Mouse (Mus musculus) B cell, adult 67 days (primary cell): ENCODE results near the gene Pcp4. TPM values are rescaled to one million over a fixed set of nuclear protein-coding genes. Genes with fewer than 3 reads are reported as not detected.

Experiments used
- total RNA-seq, 2 experiments: library from RNA; stranded (reverse); gene quantifications; 4 replicates each; pipeline ENCODE4 v1.2.4; 2023

The Pcp4 gene
- total RNA-seq = 10 to 100 TPM; 44.7 to 48.8 TPM

GRCm38 (mm10) chr16:96467445-96467844 lies at the start of gene Pcp4:
Pcp4 (plus strand) TSS chr16:96467606.

GRCm38 (mm10) chr16:96443468-96443867 lies 23.9 kb upstream of the Pcp4 start, which contains the start of gene Itgb2l:
Itgb2l (minus strand) TSS chr16:96443619.

Other genes with a start within 250 kb of the Pcp4 start
- under 1 TPM in 1 of 2 experiments, not detected in 1; 0.12 TPM for gene B3galt5, start 231.8 kb upstream of the Pcp4 start, total RNA-seq
- gene Itgb2l, start 24.0 kb upstream of the Pcp4 start, total RNA-seq = not detected